Mouse (Mus musculus) erythroblast, embryonic 14.5 days (primary cell): ENCODE measurements around the gene Aifm1.

Experiments
- GATA1 ChIP-seq: IDR thresholded peaks from 2 replicates; pipeline ENCODE4 v1.6.1; 2012; ENCODE audit warnings: low read length, inconsistent platforms, mixed read lengths
- TAL1 ChIP-seq: IDR thresholded peaks from 3 replicates; pipeline ENCODE4 v1.6.1; 2012; ENCODE audit warnings: low read length, inconsistent platforms, mixed read lengths

DNA sequence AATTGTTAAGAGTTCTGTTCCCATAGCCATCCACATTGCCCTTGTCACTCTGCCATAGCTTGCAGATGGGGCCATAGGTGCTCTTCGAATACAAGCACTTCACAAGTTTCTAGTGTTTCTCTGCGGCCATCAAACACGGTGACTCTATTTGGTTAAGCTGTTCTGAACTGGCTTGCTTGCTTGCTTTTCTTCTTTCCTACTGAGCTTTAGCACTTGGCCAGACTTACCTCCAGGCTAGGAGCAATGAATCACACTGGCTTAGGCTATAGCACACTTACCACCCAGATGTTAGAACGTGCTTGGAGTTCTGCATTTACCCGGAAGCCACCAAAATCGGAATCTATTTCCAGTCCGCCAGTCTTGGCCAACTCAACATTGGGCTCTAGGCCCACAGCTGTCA, 31.7 kb downstream of the Aifm1 start:
- no peak for TF ChIP-seq GATA1
- TF ChIP-seq TAL1, result no peak
